Mouse (Mus musculus): ENCODE results near the gene Spast.

- TF ChIP-seq CTCF (IDR thresholded peaks at IDR 0.05; ENCODE audit: insufficient read depth, low read depth, low read length) (0 out of 2 replicates have a peak, but pooled peaks have one; percentile 12), POLR2A (IDR thresholded peaks at IDR 0.05; ENCODE audit: insufficient read depth, low read depth, low read length) (no peak)
Observed at GRCm38 (mm10) chr17:74293687-74294425, 44.9 kb upstream of the Spast start.

Measured in olfactory bulb, adult 2 months (tissue).